Mouse (Mus musculus): ENCODE data around the gene 2310030G06Rik.
A peak's percentile ranks its signal among the peaks of the same experiment; 100 is the strongest.

The 2310030G06Rik gene

DNA sequence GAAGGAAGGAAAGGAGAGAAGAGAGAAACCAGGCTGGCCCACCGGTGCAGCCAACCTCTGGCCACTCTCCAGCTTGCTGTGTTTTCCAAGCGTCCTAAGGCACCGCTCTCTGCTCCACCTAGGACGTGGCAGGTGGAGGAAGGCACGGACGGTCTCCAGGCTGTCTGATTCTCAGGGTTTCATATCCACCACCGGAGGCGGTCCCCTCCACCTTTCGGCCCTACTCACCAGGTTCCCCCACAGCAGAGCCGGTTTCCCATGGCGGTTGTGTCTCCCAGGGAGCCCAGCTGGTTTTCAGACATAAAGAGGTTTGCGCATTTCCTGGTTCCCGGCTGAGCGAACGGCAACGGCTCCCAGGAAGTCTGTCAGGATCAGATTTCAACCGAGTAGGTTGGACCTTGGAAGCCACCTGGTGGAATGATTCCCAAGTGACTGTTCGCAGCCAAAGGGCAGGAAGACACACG, at the start of gene 2310030G06Rik:
Gene 2310030G06Rik, minus strand, starts transcription at position 323 of the 464 bp plus-strand sequence.
- no peak for DNase-seq (ENCODE audit: low spot score)

DNA sequence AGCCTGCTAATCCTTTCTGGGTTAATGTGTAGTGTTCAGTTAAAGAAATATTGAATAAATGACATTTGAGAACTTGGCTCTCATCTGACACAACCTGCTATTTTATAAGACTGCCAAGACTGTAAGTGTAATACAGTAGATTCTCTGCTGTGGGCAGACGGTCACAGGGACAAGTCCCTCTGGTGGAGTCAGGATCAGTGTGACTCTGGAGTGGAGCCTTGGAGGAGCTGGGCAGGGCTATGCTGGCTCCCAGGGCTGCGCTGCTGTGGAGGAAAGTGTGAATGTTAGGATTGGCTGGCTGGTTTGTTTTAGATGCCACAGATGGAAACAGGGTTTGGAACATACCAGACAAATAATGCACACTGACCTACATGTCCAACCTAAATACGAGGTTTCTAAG, 48.9 kb upstream of the 2310030G06Rik start:
- DNase-seq (ENCODE audit: low spot score): no peak

DNA sequence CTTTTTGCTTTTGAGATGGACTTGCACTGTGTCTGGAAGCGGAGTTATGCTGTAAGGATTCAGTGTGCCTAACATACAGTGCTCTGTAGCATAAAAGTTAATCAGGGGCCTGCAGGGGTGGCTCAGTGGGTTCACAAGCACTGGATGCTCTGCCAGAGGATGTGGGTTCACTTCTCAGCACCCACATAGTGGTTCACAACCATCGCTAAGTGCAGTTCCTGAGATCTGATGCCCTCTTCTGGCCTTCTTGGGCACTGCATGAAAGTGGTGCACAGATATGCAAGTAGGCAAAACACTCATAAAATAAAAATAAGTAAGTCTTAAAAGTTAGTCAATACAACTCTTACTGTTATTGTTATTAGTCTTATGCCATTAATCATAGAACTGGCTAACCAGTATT, 35.8 kb upstream of the 2310030G06Rik start:
- no peak for DNase-seq (ENCODE audit: low spot score)

DNA sequence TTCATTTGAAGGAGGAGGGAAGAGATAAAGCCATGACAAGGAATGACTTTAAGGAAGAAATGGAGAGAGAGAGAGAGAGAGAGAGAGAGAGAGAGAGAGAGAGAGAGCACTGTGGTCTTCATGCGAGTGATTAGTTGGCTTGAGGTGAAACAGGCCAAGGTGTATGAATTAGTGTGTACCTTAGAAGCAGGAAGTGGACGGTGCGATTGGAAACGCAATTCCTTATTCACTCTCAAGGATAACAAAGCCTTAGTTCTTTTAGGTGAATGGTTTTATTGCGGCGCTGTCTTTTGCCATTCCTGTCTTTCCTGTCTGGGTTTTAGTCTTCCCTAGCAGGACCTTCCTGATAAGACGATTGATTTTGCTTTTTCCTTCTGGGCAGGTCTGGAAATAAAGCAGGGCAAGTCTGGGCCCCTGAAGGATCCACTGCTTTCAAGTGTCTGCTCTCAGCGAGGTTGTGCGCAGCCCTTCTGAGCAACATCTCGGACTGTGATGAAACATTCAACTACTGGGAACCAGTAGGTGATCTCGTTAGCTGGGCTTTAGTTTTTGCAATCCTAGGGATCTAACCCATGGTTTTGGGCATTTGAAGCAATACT, 29.9 kb upstream of the 2310030G06Rik start:
- DNase-seq (ENCODE audit: low spot score): no peak

DNA sequence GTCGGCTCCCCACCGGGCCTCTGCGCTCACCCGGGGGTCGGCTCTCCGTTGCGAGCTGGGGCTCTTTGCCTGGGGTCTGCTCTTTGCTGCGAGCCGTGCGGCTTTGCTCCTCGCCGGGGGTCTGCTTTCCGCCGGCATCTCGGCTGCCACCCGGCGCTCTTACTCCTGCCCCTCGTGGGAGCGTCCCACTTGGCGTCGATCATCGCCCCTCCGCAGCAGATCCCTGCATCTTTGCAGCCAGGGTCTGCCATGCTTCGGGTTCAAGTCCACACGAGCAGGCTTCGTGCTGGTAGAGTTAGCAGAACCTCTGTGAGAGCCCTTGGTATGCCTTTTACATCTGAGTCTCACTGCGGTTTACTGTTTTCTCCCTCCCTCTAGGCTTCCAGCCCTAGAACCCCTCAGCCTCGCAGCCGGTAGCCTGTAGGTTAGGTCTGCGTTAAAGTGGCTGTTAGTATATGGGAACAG, 29.4 kb upstream of the 2310030G06Rik start:
- DNase-seq (ENCODE audit: low spot score): no peak

DNA sequence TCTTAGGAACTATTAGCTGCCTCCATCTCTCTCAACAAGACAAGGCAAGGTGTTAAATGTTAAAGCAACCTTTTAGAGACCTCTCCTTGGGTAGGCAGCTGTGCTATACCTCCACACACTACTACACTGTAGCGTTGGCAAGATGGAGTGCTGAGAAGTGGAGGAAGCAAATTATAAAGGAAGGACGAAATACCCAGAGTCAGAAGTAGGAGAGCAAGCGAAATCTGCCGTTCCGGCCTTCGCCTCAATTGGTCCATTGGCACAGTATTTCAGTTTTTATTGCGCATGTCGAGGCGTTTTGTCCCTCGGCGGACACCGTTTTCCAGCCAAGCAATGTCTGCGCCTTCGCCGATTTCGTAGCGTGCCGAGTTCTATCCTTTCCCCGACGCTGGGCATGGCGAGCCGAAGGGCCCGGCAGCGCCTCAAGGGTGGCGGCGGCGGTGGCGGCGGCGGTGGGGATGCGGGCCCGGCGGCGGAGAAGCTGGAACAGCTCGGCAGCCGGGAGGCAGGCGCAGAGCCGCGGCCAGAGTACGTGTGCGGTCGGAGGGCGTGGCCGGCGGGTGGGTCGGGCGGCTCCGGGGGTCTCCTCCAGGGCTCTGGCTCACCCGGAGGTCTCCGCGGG, 28.8 kb upstream of the 2310030G06Rik start, which contains the start of the genes Alg9 and 1110032A03Rik:
Gene Alg9, plus strand, starts transcription at position 29 of the 622 bp plus-strand sequence.
Gene 1110032A03Rik, minus strand, starts transcription at position 530 of the 622 bp plus-strand sequence.
- peak; percentile 82 for DNase-seq (ENCODE audit: low spot score)

DNA sequence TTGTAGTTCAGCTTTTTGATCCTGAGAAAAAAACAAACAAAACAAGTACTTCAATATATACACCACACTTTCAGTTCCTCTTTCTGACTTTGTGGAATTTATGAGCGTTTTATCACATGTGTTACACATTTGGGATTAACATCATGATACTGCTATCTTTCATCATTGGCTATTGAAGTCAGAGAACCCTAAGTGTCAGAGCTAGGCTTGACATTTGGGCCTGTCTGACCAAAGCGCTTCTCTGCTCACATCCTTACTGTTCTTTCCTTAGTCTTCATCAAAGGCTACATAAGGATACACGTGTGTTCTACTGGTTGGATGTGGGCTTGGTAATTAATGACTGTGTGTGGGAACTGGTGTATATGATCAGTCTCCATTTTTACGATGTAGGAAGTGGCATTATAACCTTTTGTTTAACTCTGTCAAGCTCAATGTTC, 27.7 kb upstream of the 2310030G06Rik start:
- peak; percentile 25 for DNase-seq (ENCODE audit: low spot score)

DNA sequence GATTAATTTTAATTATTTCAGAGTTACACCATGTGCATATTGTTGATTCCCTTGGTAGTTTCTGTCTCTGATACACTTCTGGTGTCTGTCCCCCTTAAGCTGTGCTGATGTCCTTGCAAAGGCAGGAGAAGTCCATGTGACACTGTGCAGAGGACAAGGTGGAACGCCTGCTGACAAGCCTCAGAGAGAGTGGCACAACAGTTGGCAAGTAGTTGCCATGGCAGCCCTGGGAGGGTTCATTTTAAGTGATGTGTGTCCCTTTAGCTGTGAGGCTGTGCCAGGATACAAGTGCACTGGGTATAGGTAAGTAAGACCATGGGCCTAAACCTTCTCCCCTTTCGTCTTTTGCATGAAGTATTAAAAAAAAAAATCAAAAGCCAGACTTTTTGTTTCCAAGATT, 23.7 kb upstream of the 2310030G06Rik start:
- no peak for DNase-seq (ENCODE audit: low spot score)

DNA sequence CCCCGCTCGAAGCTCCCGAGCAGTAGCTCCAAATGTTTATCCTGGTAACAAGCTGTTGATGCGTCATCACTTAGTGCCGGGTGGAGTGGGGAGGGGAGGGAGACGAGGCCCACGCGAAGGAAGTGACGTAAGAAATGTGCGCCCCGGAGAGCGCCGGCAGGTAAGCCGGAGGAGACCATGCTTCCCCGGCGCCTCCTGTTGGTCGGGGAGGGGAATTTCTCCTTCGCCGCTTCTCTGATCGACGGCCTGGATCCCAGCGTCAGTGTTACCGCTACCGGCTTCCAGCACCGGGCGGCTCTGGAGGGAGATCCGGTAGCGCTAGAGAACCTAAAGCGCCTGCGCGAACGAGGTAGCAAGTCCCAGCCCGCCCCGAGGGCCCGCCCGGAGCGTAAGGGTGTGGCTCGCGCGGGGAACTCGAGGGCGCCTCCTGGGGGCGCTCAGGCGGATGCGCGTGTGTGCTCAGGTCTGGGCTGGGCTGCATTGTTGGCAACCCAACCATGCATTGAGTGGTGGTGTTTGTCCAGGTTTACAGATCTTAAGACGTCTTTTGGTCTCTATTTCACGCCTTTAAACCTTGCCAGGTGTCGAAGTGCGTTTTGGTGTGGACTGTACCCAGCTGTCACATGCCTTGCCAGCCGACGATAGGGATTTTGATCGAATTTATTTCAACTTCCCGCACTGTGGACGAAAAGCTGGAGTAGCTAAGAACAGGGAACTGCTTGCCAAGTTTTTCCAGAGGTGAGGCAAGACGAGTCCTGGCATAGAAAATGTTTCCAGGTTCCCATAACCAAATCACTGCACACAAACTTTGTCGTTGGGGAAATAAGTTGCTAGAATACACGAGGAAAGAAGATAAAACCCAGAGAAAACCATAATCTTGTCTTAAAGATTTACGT, 22.0 kb upstream of the 2310030G06Rik start, which contains the start of gene Fdxacb1:
Gene Fdxacb1, plus strand, starts transcription at position 130 of the 896 bp plus-strand sequence.
- DNase-seq (ENCODE audit: low spot score): peak; percentile 96

DNA sequence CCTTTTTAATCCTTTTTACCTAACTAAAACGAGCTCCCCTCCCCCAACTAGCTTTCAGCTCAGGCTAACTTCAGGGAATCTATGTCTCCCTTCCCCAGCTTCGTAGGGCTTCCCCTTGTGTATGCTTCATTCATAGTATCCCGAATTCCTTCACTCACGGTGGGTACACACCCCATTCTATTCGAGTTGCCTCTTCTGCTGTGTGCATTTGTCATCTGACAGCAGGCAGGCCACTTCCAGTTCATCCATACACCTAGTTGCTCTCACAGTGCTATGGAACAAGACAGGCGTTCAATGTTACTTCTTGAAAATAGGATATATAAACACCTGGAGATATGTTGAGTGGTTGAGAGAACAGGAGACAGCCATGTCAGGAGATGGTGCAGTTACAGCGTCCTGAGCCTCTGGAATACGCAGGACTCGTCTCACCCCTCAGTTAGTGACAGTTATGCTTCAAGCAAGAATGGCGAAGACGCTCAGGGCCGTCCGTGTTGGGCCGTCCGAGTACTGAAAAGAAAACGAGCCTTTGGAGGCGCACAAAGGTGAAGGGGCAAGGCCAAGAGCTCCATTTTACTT, 21.3 kb upstream of the 2310030G06Rik start:
- peak; percentile 21 for DNase-seq (ENCODE audit: low spot score)

DNA sequence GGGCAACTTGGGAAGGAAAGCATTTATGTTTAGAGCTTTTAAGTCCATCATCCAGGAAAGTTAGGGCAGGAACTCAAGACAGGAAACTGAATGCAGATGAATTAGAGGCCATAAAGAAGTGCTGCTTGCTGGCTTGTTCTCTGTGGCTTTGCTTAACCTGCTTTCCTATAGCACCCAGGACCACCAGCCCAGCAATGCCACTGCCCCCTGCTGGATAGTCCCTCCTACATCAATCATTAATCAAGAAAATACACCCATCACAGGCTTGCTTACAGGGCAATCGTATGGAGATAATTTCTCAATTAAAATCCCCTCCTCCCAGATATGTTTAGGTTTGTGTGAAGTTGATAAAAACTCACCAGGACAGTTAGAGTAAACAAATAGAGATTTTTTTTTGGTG, 17.0 kb upstream of the 2310030G06Rik start:
- DNase-seq (ENCODE audit: low spot score): no peak

DNA sequence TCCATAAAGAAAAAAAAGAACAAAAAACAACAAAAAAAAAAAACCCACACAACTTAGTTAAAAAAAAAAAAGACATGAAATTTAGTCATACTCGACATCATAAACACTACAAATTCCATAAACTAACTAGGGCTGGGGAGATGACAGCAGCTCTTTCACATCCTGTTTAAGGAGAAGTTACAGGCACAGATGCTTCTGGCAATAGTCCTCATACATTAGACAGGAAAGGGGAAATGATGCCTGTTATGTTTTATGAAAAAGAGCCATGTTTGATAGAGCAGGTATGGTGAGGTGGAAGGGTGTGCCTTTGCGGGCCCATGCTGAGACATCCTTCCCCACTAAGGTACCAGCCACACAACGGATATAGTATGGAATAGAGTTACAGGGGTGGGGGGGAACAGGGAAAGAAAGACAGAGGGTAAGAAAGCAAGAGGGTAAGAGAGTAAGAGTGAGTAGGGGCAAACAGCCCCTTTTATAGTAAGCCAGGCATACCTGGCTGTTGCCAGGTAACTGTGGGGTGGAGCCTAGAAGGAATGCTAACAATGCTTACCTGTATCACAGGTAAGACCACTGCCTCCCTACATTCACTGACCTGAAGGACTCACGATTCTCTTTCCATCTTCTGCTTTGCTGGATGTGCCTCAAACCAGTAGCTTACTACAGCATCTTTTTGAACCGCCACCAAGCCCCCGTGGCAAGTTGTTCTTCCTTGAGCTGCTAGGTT, 15.3 kb upstream of the 2310030G06Rik start:
- DNase-seq (ENCODE audit: low spot score): no peak

DNA sequence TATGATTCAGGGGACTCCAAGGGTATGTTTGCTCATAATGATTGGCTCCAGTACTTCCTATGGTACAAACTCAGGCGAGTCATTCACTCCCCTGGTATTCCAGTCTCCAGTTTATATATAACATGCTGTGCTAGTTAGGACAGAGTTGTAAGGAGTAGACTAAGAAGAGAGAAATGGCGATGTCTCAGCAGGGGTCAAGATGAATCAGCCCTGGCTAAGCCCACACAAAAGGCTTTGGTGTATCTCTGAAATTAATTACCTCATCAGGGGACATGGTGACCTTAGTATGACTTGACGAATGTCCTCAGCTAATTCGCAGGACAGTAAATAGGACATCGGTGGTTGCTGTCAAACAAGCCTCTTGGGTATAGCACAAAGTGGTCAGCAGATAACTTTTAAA, 10.4 kb upstream of the 2310030G06Rik start:
- DNase-seq (ENCODE audit: low spot score): no peak

DNA sequence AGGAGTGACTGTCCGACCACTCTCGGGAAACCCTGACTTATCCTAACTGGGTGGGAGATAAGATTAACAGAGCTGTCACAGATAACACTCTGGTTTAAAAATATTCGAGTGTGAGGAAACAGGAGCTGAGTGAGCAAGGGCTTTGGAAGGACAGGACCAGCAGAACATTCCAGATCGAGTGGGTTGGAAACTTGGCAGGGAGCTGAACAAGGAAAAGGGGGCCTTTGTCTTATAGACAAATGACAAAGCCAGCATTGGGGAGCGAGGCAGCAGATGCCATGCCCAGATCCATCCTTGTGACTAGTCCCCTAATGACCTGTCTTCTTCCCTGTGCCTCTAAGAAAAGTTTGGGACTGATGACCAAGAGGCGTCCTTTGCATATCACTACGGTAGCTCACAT, 7.6 kb upstream of the 2310030G06Rik start:
- DNase-seq (ENCODE audit: low spot score): no peak

DNA sequence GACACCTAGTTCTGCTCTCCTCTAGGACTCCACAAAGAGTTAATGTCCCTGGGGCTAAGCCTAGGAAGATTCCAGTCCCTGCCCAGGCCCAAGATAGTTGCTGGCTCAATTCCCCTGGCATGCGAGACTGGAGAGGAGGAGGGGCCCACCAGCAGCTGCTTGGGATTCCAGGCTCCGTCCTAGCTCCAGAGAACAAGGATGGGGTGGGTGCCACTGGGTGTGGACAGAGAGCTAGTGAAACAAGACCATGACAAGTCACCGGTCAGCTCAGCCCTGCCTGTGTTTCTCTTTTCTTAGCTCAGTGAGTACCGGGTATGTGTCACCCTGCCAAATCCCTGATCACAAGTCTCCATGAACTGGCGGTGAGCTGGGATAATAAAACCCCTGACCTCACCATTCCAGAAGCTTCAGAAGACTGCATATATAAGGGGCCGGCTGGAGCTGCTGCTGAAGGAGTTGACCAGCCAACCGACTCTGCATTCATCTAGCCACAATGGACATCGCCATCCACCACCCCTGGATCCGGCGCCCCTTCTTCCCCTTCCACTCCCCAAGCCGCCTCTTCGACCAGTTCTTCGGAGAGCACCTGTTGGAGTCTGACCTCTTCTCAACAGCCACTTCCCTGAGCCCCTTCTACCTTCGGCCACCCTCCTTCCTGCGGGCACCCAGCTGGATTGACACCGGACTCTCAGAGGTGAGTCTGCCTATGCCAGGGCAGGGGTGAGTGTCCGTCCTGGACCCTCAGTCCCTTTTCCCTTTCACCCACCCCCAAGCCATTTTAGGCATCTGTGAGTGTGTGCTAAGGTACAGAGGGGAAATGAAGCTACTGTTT, 6.7 kb upstream of the 2310030G06Rik start:
- no peak for DNase-seq (ENCODE audit: low spot score)

DNA sequence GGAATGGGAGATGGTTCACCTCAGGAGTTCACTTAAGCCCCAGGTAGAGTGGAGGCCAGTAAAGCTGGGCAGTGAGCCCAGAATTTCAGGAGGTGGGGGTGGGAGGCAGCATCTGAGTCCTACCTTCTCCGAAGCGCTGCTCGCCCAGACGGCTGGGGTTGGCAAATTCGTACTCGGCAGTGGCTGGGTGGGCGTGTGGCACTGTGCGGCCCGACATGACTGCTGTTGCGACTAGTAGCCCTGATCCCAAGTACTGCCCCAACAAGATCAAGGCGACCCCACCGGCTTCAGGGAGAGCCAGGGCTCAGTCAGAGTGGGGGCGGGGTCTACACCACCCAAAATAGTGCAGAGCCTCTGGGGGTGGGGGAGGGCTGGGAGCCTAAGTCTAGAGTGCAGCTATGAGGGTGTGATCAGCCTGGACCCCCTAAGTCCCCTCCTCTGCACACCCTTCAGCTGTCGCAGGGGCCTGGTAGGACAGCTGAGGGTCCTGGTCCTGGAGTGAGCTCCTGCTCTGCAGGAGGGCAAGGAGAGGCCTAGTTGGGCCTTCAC, 5.8 kb upstream of the 2310030G06Rik start, which contains the start of gene Hspb2:
Gene Hspb2, minus strand, starts transcription at position 301 of the 549 bp plus-strand sequence.
- DNase-seq (ENCODE audit: low spot score): no peak

DNA sequence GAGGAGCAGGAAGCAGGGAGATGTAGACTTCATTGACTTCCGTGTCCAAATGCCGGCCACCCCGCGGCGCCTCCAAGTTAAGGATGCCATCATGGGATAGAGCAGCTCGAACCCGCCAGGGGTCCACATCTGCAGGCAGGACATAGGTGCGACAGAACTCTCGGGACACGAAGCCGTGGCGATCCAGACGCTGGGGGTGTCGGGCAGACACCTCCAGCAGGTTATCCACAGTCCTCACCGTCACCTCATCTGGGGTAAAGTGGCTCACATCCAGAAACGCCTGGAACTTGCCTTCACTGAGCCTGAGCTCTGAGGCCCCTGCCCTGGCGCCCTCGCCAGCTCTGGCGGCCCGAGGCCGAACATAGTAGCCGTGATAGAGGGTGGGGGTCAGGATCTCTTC, 5.0 kb upstream of the 2310030G06Rik start, which contains the start of gene Cryab:
Gene Cryab, plus strand, starts transcription at position 3 of the 400 bp plus-strand sequence.
- DNase-seq (ENCODE audit: low spot score): no peak

DNA sequence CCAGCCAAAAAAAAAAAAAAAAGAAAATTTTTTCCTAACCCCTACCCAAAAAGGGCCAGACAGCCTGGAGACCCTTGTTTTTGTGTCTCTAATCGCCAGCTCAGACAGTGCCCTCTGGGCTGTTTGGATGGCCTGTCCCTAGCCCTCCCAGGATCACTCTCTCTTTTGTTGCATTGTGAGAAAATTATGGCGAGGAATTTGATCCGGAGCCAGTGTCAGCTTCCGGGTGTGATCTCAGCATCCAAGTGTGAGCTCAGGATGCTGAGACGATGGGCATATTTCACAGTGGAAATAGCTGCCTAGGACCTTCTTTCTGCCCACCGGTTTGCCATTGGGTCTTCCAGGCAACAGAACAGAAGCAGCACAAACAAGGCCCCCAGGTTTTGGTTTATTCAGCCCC, 4.4 kb upstream of the 2310030G06Rik start:
- no peak for DNase-seq (ENCODE audit: low spot score)

DNA sequence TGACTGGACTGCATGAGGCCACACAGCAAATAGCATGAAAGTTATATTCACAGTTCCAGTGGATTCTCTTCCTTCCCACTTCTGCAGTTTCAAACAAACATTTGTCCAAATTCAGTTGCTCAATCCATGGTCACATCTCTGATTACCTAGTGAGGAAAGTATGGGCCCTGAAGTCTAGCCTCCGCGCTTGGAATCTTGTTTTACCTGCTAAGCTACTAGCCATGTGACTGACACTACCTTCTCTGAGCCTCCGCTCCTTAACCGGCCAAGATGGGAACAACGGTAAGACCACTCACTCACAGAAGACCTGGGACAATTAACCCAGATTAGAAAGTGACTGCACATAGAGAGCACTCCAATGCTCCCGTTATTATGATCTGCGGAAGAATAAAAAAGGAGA, 530 bp downstream of the 2310030G06Rik start:
- DNase-seq (ENCODE audit: low spot score): no peak

DNA sequence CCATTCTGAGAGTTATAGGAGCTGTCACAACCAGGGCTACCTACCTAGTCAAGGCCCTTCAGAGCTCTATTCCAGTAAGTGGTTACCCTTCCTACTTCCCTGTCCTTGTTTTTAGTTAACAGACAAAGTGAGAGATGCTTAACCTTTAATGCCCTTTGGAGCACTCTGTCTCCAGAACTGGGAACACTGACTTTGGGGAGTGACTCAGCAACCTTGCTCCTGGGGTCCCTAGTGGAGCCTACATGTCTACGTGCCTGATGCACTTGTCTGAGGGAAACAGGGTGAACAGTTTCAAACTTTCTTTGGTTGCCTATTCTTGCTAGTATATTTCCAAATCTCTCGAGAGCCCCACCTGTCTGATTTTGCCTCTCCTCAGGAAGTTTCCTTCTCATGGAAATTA, 3.6 kb downstream of the 2310030G06Rik start:
- DNase-seq (ENCODE audit: low spot score): no peak

All from c-Kit-positive CD71-positive TER-119-positive erythroid progenitor cells, embryonic 14.5 days (primary cell).